Mouse (Mus musculus) liver, adult 2 months (tissue): ENCODE data around the gene Nppc.

Experiments
- CTCF ChIP-seq: fragments of 200-500 bp; IDR thresholded peaks from 2 replicates; pipeline ENCODE4 v1.5.1; 2011; ENCODE audit warnings: low read depth, low read length, control low read depth
- POLR2A ChIP-seq: fragments of 200-500 bp; IDR thresholded peaks from 2 replicates; pipeline ENCODE4 v1.6.1; 2011; ENCODE audit warnings: low read length, control low read depth; ENCODE audit not compliant: insufficient read depth; ENCODE audit errors: extremely low read depth

DNA sequence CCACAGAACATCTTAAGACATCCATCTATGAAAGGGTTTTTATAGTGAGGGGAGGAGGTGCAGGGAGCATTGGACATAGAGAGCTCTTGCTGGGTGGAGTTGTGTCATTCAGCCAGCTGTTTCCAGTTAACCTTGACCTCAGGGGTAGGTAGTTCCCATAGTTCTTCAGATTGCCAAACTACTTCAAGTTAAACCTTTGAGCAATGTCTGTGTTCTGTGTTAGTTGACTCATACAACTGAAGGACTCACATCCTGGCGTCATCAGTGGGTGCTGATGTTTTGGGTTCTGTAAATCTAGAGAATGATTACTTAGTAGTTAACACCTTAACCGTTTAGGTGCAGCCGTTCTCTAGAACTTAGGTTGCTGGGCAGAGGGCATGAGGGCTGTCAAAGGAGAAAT lies 42.1 kb downstream of the Nppc start:
- TF ChIP-seq POLR2A (no peak), CTCF (no peak)
